Mouse (Mus musculus): Measurements from ENCODE around the gene Gpr158. TPM values are rescaled to one million over a fixed set of nuclear protein-coding genes. Genes with fewer than 3 reads are reported as not detected.

Gene Gpr158
- polyA plus RNA-seq, 1 experiment, result 48.2 TPM

DNA sequence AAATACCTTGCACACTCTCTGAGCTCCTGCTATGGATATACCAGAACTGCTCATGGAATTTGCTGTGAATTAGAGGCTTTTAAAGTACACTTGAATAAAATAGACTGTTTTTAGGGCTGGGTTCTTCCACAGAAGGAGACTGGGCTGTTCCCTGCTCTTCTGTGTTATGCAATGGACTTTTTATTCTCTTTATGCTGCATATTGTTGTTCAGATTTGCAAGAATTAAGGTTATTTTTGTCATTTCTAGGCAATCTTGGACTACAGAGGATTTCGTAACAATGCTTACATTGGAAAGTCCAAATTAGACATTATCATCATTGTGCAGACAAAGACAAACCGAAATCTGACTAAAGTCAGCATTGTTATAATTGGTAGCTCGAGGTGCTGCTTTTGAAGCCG lies 298.4 kb downstream of the Gpr158 start:
- Histone ChIP-seq H3K4me3 (replicated peaks; ENCODE audit: insufficient read depth, low read depth, low read length) (no peak overlapping the region), H3K27me3 (ENCODE audit: control insufficient read depth, insufficient read depth, low read length) (no peaks in the 10 kb centered on the region), H3K27ac (ENCODE audit: insufficient read depth, low read length) (no peak overlapping the region), H3K4me1 (ENCODE audit: control insufficient read depth, insufficient read depth, low read length) (peaks cover 3% of the 10 kb centered on the region; the same call in 1 of the 2 replicates)
- TF ChIP-seq POLR2A (IDR thresholded peaks at IDR 0.05; ENCODE audit: borderline replicate concordance, insufficient read depth, low read length), result no peak
- no peak for TF ChIP-seq CTCF (IDR thresholded peaks at IDR 0.05; ENCODE audit: borderline replicate concordance, insufficient read depth, low read depth, low read length)
- 88% methylated on average over 4 of the region's 4 CpGs for WGBS
- DNase-seq, result no peak

DNA sequence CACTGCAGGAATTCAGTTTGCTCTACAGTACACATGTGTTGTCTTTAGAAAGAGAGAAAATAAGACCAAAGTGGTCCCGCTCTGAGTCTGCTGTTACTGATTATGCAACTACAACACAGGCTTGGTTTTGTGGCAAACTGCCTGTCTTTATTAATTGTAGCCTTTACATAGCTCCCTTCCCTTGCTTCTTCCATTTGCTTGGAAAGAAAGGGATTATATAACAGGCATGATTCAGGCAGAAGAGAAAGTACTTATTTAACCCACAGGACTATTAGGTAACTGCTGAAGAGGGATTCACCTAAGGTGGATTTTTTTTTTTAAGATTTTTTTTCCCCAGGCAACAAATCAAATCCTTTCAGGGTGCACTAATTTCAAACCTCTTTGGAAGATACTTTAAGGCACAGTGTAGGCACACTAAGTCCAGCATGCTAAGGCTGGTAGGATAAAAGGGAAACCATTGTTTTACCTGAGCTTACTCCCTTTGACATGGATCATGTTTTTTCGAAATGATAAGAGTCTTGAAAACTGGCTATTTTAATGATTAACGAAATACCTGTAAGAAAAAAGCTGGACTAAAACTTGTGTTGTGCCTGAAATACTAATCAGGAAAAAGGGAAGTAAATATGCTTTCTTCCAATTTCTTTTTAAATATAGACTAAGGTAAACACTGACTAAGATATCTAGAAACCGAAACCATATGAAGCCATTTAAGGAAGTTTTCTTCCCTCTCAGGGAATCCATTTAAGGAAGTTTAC lies 308.9 kb downstream of the Gpr158 start:
- H3K4me1 ChIP-seq (ENCODE audit: control insufficient read depth, insufficient read depth, low read length), result no peaks in the 10 kb centered on the region
- no peaks in the 10 kb centered on the region for H3K27me3 ChIP-seq (ENCODE audit: control insufficient read depth, insufficient read depth, low read length)
- peak in 1 of 2 experiments; percentile 21 for DNase-seq
- TF ChIP-seq POLR2A (IDR thresholded peaks at IDR 0.05; ENCODE audit: borderline replicate concordance, insufficient read depth, low read length) (no peak), CTCF (IDR thresholded peaks at IDR 0.05; ENCODE audit: borderline replicate concordance, insufficient read depth, low read depth, low read length) (no peak)
- H3K4me3 ChIP-seq (replicated peaks; ENCODE audit: insufficient read depth, low read depth, low read length), result no peak overlapping the region
- H3K27ac ChIP-seq (ENCODE audit: insufficient read depth, low read length), result no peak overlapping the region
- 89% methylated on average over 4 of the region's 4 CpGs for WGBS

DNA sequence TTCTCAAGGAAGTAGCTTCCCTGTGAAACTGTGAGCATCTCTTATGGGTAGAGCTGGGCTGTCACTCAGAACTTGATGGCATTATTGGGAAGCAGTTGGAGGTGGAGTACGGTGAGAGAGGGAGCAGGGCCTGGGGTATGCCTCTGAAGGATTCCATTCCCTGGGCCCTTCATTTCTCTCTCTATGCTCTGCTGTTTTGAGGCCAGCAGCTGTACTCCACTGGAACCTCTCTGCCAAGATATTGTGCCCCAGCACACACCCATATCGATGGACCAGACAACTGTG lies 309.4 kb downstream of the Gpr158 start:
- WGBS, result 56% methylated on average over 2 of the region's 2 CpGs
- no peak for DNase-seq
- Histone ChIP-seq H3K4me1 (ENCODE audit: control insufficient read depth, insufficient read depth, low read length) (no peaks in the 10 kb centered on the region), H3K27ac (ENCODE audit: insufficient read depth, low read length) (no peak overlapping the region), H3K27me3 (ENCODE audit: control insufficient read depth, insufficient read depth, low read length) (no peaks in the 10 kb centered on the region), H3K4me3 (replicated peaks; ENCODE audit: insufficient read depth, low read depth, low read length) (no peak overlapping the region)
- TF ChIP-seq POLR2A (IDR thresholded peaks at IDR 0.05; ENCODE audit: borderline replicate concordance, insufficient read depth, low read length), result no peak
- TF ChIP-seq CTCF (IDR thresholded peaks at IDR 0.05; ENCODE audit: borderline replicate concordance, insufficient read depth, low read depth, low read length), result no peak

DNA sequence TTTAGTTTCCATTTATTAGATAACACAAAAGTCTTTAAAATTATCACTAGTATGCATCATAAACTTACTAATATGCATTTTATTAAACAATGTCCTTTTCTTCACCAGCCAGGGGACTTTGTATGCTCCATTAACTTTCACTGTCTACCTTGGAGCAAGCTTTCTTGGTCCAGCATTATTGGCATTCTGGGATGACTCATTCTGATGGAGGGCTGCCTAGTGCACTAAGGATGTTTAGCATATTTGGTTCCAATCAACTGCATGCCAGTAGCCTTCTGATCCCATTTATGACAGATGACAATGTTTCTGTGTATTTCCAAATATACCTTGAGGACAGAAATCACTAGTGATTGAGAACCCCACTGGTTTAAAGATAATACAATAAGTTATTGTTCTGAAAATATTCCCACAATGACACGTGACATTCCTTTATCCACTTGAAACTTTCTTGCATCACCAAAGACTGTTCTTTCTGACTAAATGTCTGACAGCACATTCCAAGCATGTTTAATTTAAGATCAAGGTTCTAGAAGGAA lies 313.5 kb downstream of the Gpr158 start:
- no peak for TF ChIP-seq POLR2A (IDR thresholded peaks at IDR 0.05; ENCODE audit: borderline replicate concordance, insufficient read depth, low read length)
- no peak for TF ChIP-seq CTCF (IDR thresholded peaks at IDR 0.05; ENCODE audit: borderline replicate concordance, insufficient read depth, low read depth, low read length)
- no peak overlapping the region for H3K27ac ChIP-seq (ENCODE audit: insufficient read depth, low read length)
- WGBS, result 85% methylated on average over 1 of the region's 1 CpGs
- no peaks in the 10 kb centered on the region for H3K4me1 ChIP-seq (ENCODE audit: control insufficient read depth, insufficient read depth, low read length)
- DNase-seq, result peak in 1 of 2 experiments; percentile 50
- no peaks in the 10 kb centered on the region for H3K27me3 ChIP-seq (ENCODE audit: control insufficient read depth, insufficient read depth, low read length)
- H3K4me3 ChIP-seq (replicated peaks; ENCODE audit: insufficient read depth, low read depth, low read length), result no peak overlapping the region

DNA sequence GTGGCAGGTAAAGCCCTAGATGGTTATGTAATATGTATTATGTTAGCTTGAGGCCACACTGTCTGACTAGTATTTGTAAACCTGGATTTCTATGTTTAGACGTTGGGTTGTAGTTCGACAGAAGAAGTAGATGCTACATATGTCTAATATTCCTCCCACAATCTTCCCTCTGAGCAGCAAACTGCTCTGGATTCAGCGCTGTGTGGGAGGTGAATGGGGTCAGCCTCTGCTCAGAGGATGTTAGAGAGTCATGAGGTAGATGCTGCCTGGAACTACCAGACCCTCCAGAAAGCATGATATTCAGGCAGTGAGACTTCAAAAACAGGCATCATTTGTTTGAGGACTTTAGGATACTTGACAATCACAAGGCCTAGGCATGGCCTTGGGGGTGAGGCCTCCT lies 317.4 kb downstream of the Gpr158 start:
- Histone ChIP-seq H3K27me3 (ENCODE audit: control insufficient read depth, insufficient read depth, low read length) (no peaks in the 10 kb centered on the region), H3K4me3 (replicated peaks; ENCODE audit: insufficient read depth, low read depth, low read length) (no peak overlapping the region), H3K27ac (ENCODE audit: insufficient read depth, low read length) (no peak overlapping the region), H3K4me1 (ENCODE audit: control insufficient read depth, insufficient read depth, low read length) (no peaks in the 10 kb centered on the region; the same call in 1 of the 2 replicates)
- 85% methylated on average over 3 of the region's 3 CpGs for WGBS
- DNase-seq, result no peak
- TF ChIP-seq POLR2A (IDR thresholded peaks at IDR 0.05; ENCODE audit: borderline replicate concordance, insufficient read depth, low read length) (no peak), CTCF (IDR thresholded peaks at IDR 0.05; ENCODE audit: borderline replicate concordance, insufficient read depth, low read depth, low read length) (no peak)

DNA sequence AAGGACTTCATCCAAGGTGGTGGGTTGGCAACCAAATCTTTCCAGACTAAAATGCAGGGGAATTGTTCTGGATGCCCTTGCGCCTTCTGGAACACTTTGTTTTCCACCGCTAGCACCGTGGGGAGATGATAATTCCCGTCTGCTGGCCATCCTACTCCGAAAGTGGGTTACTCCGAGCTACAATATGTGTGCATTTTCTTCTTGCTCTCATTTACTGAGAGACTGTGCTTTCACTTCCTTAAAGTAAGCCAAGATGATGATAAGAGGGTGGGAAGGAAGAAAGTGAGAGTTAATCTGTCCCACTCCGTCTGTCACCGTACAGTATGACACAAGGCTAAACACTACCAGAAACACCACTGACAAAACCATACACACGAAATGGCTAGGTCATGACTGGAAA lies 325.8 kb downstream of the Gpr158 start:
- WGBS, result 89% methylated on average over 9 of the region's 9 CpGs
- no peak overlapping the region for H3K4me3 ChIP-seq (replicated peaks; ENCODE audit: insufficient read depth, low read depth, low read length)
- no peak overlapping the region for H3K27ac ChIP-seq (ENCODE audit: insufficient read depth, low read length)
- H3K4me1 ChIP-seq (ENCODE audit: control insufficient read depth, insufficient read depth, low read length), result no peaks in the 10 kb centered on the region; the same call in 1 of the 2 replicates
- H3K27me3 ChIP-seq (ENCODE audit: control insufficient read depth, insufficient read depth, low read length), result no peaks in the 10 kb centered on the region
- DNase-seq, result no peak
- TF ChIP-seq CTCF (IDR thresholded peaks at IDR 0.05; ENCODE audit: borderline replicate concordance, insufficient read depth, low read depth, low read length) (no peak), POLR2A (IDR thresholded peaks at IDR 0.05; ENCODE audit: borderline replicate concordance, insufficient read depth, low read length) (no peak)

DNA sequence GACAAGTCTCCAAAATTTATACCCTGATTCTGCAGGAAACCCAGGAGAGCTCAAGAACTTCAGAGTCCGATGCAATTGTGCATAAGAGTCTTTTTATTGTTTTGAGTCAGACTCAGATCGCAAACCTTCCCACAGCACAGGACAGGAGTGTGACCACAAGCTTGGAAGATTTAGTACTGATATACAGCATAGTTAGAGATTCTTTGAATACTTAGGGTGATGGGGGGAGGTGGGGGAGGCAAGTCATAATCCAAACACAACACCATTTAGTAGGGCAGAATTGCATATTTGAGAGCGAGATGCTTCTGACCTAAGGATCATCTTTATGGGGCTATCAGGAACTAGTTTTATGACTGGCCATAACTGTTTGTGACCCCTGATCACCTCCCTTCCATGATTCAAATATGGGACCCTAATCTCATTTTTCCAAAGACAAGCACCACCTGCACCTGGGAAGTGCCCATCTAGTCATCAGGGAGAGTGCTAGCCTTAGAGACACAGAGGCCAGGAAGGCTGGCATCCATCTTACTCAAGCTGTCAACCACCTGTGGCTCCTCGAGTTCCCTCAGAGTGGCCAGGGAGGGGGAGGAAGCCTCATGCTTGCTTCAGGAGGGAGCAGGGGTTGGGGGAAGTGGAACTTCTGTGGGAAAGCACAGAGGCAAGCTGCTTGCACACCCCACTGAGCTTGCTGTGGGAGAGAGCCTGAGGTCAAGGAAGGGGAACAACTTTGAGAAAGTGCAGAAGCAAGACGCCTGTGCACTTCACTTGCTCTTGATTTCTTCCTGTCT lies 326.7 kb downstream of the Gpr158 start:
- peak; percentile 37 to 55 for DNase-seq
- WGBS, result 74% methylated on average over 5 of the region's 5 CpGs
- Histone ChIP-seq H3K4me3 (replicated peaks; ENCODE audit: insufficient read depth, low read depth, low read length) (no peak overlapping the region), H3K4me1 (ENCODE audit: control insufficient read depth, insufficient read depth, low read length) (no peaks in the 10 kb centered on the region; the same call in 1 of the 2 replicates), H3K27me3 (ENCODE audit: control insufficient read depth, insufficient read depth, low read length) (no peaks in the 10 kb centered on the region), H3K27ac (ENCODE audit: insufficient read depth, low read length) (no peak overlapping the region)
- TF ChIP-seq POLR2A (IDR thresholded peaks at IDR 0.05; ENCODE audit: borderline replicate concordance, insufficient read depth, low read length) (no peak), CTCF (IDR thresholded peaks at IDR 0.05; ENCODE audit: borderline replicate concordance, insufficient read depth, low read depth, low read length) (no peak)

All from cerebellum, adult 2 months (tissue).